ENCODE assay signal across 28 mouse cellular contexts in the genomic region with DNA sequence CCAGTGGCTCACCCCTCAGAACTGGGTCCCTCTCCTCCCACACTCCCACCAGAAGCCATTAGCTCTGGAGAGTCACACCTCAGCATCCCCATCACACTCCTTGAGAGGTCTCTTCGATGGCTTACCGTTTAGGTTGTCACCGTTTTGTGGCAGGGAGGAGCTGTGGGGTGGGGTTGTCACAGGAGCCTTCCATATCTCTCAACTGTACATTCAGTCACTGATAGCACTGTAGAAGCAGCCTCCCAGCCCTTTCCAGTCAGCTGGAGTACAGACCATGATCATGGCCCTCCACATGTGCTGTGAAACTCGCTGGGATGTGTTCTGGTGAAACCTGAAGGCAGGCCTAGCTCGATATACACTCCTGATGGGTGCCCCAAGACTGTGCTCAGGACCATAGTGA. TPM values are rescaled to one million over a fixed set of nuclear protein-coding genes. Genes with fewer than 3 reads are reported as not detected.
DNase-seq lines count a peak whose midpoint lies in the region; ATAC-seq lines count a peak whose summit lies in the region.
"Had no signal": no experiment of that assay in that cellular context is flagged by ENCODE, and none has a peak within 500 bp of the region (broad histone marks: within the 10 kb centered on the region; RNA-seq: fewer than 3 reads in every experiment).

No protein-coding gene starts in this region.

- peaks cover 19% of the 10 kb centered on the region for H3K4me1 ChIP-seq in liver, embryonic 12.5 days
- H3K4me1 ChIP-seq in kidney, embryonic 14.5 days (ENCODE audit: control insufficient read depth, insufficient read depth, low read length) = no peaks in the 10 kb centered on the region
- H3K4me1 ChIP-seq: heart, embryonic 10.5 days; hindbrain, embryonic 15.5 days; limb, embryonic 15.5 days; neural tube, embryonic 12.5 days had no signal

- H3K36me3 ChIP-seq in liver, embryonic 12.5 days = peaks cover 56% of the 10 kb centered on the region
- peaks cover 60% of the 10 kb centered on the region for H3K36me3 ChIP-seq in kidney, embryonic 14.5 days (ENCODE audit: control insufficient read depth, insufficient read depth, low read length)

- no peaks in the 10 kb centered on the region for H3K27me3 ChIP-seq in liver, embryonic 12.5 days (replicated peaks)
- H3K27me3 ChIP-seq in kidney, embryonic 14.5 days (ENCODE audit: control insufficient read depth, insufficient read depth, low read length) = no peaks in the 10 kb centered on the region
- H3K27me3 ChIP-seq: CH12.LX; hindbrain, embryonic 15.5 days; limb, embryonic 15.5 days; neural tube, embryonic 12.5 days had no signal

- H3K9me3 ChIP-seq in liver, embryonic 12.5 days (replicated peaks) = no peaks in the 10 kb centered on the region
- H3K9me3 ChIP-seq in kidney, embryonic 14.5 days (ENCODE audit: control insufficient read depth, low read length) = no peaks in the 10 kb centered on the region
- H3K9me3 ChIP-seq: G1E; heart, embryonic 10.5 days; hindbrain, embryonic 15.5 days; limb, embryonic 15.5 days; neural tube, embryonic 12.5 days had no signal

- no peak overlapping the region for H3K9ac ChIP-seq in liver, embryonic 12.5 days
- no peak overlapping the region for H3K9ac ChIP-seq in kidney, embryonic 14.5 days (ENCODE audit: low read depth, low read length)
- H3K9ac ChIP-seq: hindbrain, embryonic 15.5 days; limb, embryonic 15.5 days; neural tube, embryonic 12.5 days had no signal

- peak overlapping the region; percentile 34 for H3K4me2 ChIP-seq in liver, embryonic 12.5 days
- H3K4me2 ChIP-seq in kidney, embryonic 14.5 days (replicated peaks; ENCODE audit: low read depth, low read length) = no peak overlapping the region
- H3K4me2 ChIP-seq: hindbrain, embryonic 15.5 days; limb, embryonic 15.5 days; midbrain, embryonic 11.5 days; neural tube, embryonic 12.5 days had no signal

- 39% methylated on average over 5 of the region's 5 CpGs for WGBS in liver, embryonic 12.5 days (ENCODE audit: insufficient replicate concordance)
- WGBS in kidney, embryonic 14.5 days = 81% methylated on average over 5 of the region's 5 CpGs

- DNase-seq in c-Kit-negative CD71-positive TER-119-positive erythroid progenitor cells, embryonic 14.5 days (ENCODE audit: low read depth, low spot score) = peak; percentile 20
- DNase-seq in MN1 (ENCODE audit: low spot score) = no peak
- no peak for DNase-seq in lung, postnatal 36 days
- DNase-seq: adrenal gland, adult 8-10 months; B cell, adult 2 months; cerebellum, adult 9-10 months; gastrocnemius, postnatal 10 days; left cerebral cortex, postnatal 4 days had no signal

- H3K27ac ChIP-seq in liver, embryonic 12.5 days = peak overlapping the region; percentile 27; the same call in 1 of the 2 replicates
- H3K27ac ChIP-seq in kidney, embryonic 14.5 days (ENCODE audit: low read depth, low read length) = no peak overlapping the region
- H3K27ac ChIP-seq: heart, embryonic 10.5 days; hindbrain, embryonic 15.5 days; kidney, postnatal 0 days; limb, embryonic 15.5 days; macrophage; neural tube, embryonic 12.5 days had no signal

- ATAC-seq in erythroblast, adult 5-6 weeks (replicated peaks; ENCODE audit: low FRiP score, poor library complexity, severe bottlenecking) = peak; percentile 90
- ATAC-seq in liver, embryonic 12.5 days = peak; percentile 96
- peak; percentile 71 for ATAC-seq in megakaryocyte progenitor cell, adult 5-6 weeks (replicated peaks; ENCODE audit: poor library complexity)
- no peak for ATAC-seq in kidney, embryonic 14.5 days (ENCODE audit: low FRiP score, low TSS enrichment)
- ATAC-seq: activated CD4-positive, CD25-positive, alpha-beta regulatory T cell, adult 4 months; forebrain, embryonic 14.5 days had no signal

- no peak overlapping the region for H3K4me3 ChIP-seq in liver, embryonic 12.5 days
- H3K4me3 ChIP-seq in kidney, embryonic 14.5 days (ENCODE audit: low read length) = no peak overlapping the region
- H3K4me3 ChIP-seq: heart, embryonic 10.5 days; hindbrain, embryonic 15.5 days; limb, embryonic 15.5 days; neural tube, embryonic 12.5 days had no signal

RNA-seq across cellular contexts. Expression of gene Nfrkb, which starts 36.2 kb away (rescaled TPM):
- 8.3 and 9.0 TPM in 2 replicates for total RNA-seq in erythroblast, adult 5-6 weeks (2015; ENCODE audit: low replicate concordance)
- 10.3 and 14.1 TPM in 2 replicates for total RNA-seq in erythroblast, adult 5-6 weeks (2017; ENCODE audit: low replicate concordance)
- 8.6 and 9.3 TPM in 2 replicates for polyA plus RNA-seq in liver, embryonic 12.5 days (2016; fragmentation: Nextera tagmentation; extraction: Ambion mirVana)
- 10.8 and 22.7 TPM in 2 replicates for total RNA-seq in megakaryocyte progenitor cell, adult 5-6 weeks (2015)
- 18.5 and 24.5 TPM in 2 replicates for total RNA-seq in megakaryocyte progenitor cell, adult 5-6 weeks (2017)
- 33.3 and 34.5 TPM in 2 replicates for polyA plus RNA-seq in kidney, embryonic 14.5 days (2014; fragmentation: Nextera tagmentation; extraction: Ambion mirVana)

RNA-seq across cellular contexts. Expression of gene Tmem45b, which starts 42.1 kb away (rescaled TPM):
- not detected in 2 replicates for total RNA-seq in erythroblast, adult 5-6 weeks (2015; ENCODE audit: low replicate concordance)
- total RNA-seq in erythroblast, adult 5-6 weeks (2017; ENCODE audit: low replicate concordance) = not detected in 2 replicates
- polyA plus RNA-seq in liver, embryonic 12.5 days (2016; fragmentation: Nextera tagmentation; extraction: Ambion mirVana) = not detected in 2 replicates
- not detected in 2 replicates for total RNA-seq in megakaryocyte progenitor cell, adult 5-6 weeks (2015)
- not detected in 2 replicates for total RNA-seq in megakaryocyte progenitor cell, adult 5-6 weeks (2017)
- 10.2 and 11.8 TPM in 2 replicates for polyA plus RNA-seq in kidney, embryonic 14.5 days (2014; fragmentation: Nextera tagmentation; extraction: Ambion mirVana)
- total RNA-seq: CH12.LX; common myeloid progenitor, adult 5-6 weeks; granulocyte monocyte progenitor cell, adult 5-6 weeks; hematopoietic stem cell, adult 5-6 weeks; layer of hippocampus, postnatal 14 days; left cerebral cortex, adult 8-10 months; left cerebral cortex, postnatal 4 days had no signal
- polyA plus RNA-seq: activated CD4-positive, CD25-positive, alpha-beta regulatory T cell, adult 4 months; forebrain, embryonic 14.5 days; G1E; heart, embryonic 10.5 days; hindbrain, embryonic 15.5 days; limb, embryonic 15.5 days; macrophage; neural tube, embryonic 12.5 days had no signal
